Mouse (Mus musculus): Measurements from ENCODE around the gene S100a5. TPM values are rescaled to one million over a fixed set of nuclear protein-coding genes. Genes with fewer than 3 reads are reported as not detected.

S100a5 gene
- polyA plus RNA-seq (2012; rRNA removed), result not detected in 2 replicates

DNA sequence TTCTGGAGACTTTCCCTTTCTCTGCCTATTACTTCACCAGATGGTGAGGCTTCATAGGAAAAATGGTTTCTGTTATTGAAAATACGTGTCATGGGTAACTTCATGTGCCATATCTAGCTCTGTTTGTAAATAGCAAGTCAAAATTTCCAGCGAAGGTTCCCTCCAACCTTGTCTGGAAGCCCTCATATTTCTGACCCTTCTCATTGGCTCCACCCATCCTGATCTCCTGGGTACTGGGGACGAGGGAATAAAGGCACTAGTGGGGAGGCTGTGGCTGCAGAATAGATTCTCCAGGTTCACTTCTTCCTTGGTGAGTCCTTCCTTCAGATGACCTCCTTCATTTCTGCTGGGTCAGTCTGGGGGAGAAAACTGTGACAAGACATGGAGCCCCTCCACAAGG lies at the start of gene S100a5:
S100a5 (plus strand) TSS at position 301 of the 400 bp plus-strand sequence.
- 71% methylated on average over 3 of the region's 3 CpGs for WGBS
- Histone ChIP-seq H3K4me3 (replicated peaks; ENCODE audit: extremely low read depth, low read depth, low read length) (no peak within 1 kb of the TSS), H3K4me1 (ENCODE audit: control insufficient read depth, insufficient read depth, low read length) (peaks cover 2% of the 10 kb centered on the region; the same call in 1 of the 2 replicates)
- no peak for DNase-seq
- TF ChIP-seq POLR2A (IDR thresholded peaks at IDR 0.05; ENCODE audit: borderline replicate concordance, extremely low read depth, low read depth, low read length) (no peak), CTCF (IDR thresholded peaks at IDR 0.05; ENCODE audit: insufficient read depth, low read length) (no peak)

DNA sequence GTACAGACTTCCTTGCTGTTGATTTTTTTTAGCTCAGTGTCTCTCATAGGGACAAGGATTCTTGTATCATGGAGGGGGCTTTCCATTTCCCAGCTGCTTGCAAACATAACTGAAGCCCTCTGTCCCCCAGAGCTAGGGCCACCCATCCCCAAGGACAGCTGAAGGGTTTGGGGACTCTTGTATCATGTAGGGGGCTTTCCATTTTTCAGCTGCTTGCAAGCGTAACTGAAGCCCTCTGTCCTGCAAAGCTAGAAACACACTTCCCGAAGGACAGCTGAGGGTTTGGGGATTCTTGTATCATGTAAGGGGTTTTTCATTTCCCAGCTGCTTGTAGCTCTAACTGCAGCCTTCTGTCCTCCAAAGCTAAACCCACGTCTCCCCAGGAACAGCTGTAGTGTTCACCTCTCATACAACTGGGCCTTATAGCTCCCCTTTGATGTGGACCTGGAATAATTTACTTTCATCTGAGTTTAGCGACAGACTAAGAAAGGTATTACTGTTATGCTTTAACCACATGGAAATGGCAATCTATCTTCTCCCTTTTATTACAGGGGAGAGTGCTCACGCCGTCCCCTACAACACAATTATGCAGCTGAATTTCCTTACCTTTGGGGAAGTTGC lies 48.2 kb upstream of the S100a5 start, which contains the start of gene S100a3:
S100a3 (plus strand) TSS at position 571 of the 621 bp plus-strand sequence.
- no peak within 1 kb of the TSS for H3K4me3 ChIP-seq (replicated peaks; ENCODE audit: extremely low read depth, low read depth, low read length)
- no peaks in the 10 kb centered on the region for H3K4me1 ChIP-seq (ENCODE audit: control insufficient read depth, insufficient read depth, low read length)
- TF ChIP-seq POLR2A (IDR thresholded peaks at IDR 0.05; ENCODE audit: borderline replicate concordance, extremely low read depth, low read depth, low read length), result no peak
- no peak for TF ChIP-seq CTCF (IDR thresholded peaks at IDR 0.05; ENCODE audit: insufficient read depth, low read length)
- DNase-seq, result no peak
- 87% methylated on average over 6 of the region's 6 CpGs for WGBS

DNA sequence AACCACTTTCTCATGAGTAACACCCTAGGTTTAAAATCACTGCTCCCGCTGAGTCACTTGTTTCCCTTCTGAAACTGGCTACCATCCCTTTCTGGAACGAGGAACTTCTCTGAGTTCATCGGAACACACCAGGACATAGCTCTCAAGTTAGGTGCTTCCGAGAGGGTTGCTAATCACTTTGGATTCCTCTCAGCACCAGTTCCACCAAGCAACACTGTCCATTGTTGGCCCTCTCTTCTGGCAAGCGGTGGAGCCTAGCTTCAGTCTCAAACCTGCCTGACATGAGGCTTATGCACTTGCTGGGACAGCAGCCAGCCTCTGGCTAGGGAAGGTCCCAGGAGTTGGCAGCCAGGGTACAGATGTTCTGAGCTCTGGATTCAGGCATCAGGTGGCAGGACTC lies 33.6 kb upstream of the S100a5 start:
- H3K4me3 ChIP-seq (replicated peaks; ENCODE audit: extremely low read depth, low read depth, low read length), result no peak overlapping the region
- WGBS, result 77% methylated on average over 5 of the region's 5 CpGs
- no peaks in the 10 kb centered on the region for H3K4me1 ChIP-seq (ENCODE audit: control insufficient read depth, insufficient read depth, low read length)
- TF ChIP-seq POLR2A (IDR thresholded peaks at IDR 0.05; ENCODE audit: borderline replicate concordance, extremely low read depth, low read depth, low read length) (no peak), CTCF (IDR thresholded peaks at IDR 0.05; ENCODE audit: insufficient read depth, low read length) (no peak)
- DNase-seq, result no peak

DNA sequence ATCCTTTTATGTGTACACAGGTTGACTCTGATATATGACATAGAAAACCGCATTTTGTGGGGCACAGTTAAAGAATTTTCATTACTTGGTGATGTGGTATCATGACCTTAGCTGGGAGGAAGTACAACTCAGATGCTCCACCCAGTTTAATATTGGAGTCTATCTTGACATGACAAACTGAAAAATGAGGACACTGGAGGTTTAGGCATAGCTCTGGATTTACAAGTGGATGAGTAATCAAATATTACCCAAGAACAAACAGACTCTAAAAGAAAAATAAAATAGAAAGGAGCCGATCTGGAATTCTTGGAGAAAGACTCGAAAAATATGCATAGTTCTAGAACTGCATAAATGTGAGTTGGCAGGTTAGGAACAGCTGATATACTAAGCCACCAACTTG lies 33.0 kb upstream of the S100a5 start:
- WGBS, result 62% methylated on average over 3 of the region's 3 CpGs
- no peak for TF ChIP-seq POLR2A (IDR thresholded peaks at IDR 0.05; ENCODE audit: borderline replicate concordance, extremely low read depth, low read depth, low read length)
- TF ChIP-seq CTCF (IDR thresholded peaks at IDR 0.05; ENCODE audit: insufficient read depth, low read length), result no peak
- no peak overlapping the region for H3K4me3 ChIP-seq (replicated peaks; ENCODE audit: extremely low read depth, low read depth, low read length)

DNA sequence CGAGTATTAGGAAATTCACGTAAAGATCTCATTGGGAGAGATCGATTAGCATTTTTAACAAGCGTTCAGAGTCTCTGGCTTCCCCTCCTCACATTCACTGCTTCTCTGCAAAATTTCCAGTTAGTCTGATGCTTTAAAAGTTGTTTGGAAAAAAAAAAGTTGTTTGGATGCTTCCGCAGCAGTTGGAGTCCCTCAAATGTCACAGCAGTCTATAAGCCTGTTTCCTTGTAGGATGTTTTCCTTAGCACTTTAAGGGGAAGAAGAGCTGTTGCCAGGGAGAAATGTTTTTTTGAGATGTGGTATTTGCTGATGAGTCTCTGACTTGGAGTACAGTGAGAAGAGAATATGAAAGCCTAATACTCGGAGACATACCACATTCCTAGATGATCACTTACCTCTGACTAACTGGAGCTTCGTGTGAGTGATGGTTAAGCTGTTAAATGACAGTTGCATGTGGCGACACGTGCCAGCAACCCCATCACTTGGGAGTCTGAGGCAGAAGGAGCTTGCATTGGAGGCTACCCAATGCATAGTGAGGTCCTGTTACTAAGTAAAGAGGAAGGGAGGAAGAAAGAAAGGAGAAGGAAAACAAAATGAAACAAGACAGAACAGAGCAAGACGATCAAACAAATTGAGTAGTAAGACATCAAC lies 31.8 kb upstream of the S100a5 start:
- TF ChIP-seq POLR2A (IDR thresholded peaks at IDR 0.05; ENCODE audit: borderline replicate concordance, extremely low read depth, low read depth, low read length) (no peak), CTCF (IDR thresholded peaks at IDR 0.05; ENCODE audit: insufficient read depth, low read length) (no peak)
- no peaks in the 10 kb centered on the region for H3K4me1 ChIP-seq (ENCODE audit: control insufficient read depth, insufficient read depth, low read length)
- H3K4me3 ChIP-seq (replicated peaks; ENCODE audit: extremely low read depth, low read depth, low read length), result no peak overlapping the region
- DNase-seq, result no peak
- WGBS, result 61% methylated on average over 10 of the region's 10 CpGs

More for the DNA sequence above, 33.0 kb upstream of the S100a5 start:
- H3K4me1 ChIP-seq (ENCODE audit: control insufficient read depth, insufficient read depth, low read length), result no peaks in the 10 kb centered on the region
- no peak for DNase-seq

DNA sequence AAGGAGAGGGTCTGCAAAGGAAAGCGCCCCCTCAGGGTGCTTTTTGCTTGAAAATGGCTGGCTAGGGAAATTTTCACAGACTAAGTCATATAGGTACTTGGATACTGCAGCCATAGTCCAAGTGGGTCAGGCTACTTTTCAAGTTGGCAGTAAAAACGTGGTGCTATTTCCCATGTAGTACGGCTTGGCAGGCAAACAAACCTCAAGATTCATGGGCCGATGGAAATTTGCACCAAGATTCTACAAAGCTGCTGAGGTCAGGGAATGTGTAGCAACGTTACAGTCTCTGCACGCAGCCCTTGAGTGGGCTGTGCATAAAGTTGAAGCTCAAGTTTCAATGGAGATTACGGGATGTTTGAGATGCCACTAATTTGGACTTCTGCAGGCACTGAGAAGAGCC lies 28.9 kb upstream of the S100a5 start:
- Histone ChIP-seq H3K4me1 (ENCODE audit: control insufficient read depth, insufficient read depth, low read length) (no peaks in the 10 kb centered on the region), H3K4me3 (replicated peaks; ENCODE audit: extremely low read depth, low read depth, low read length) (no peak overlapping the region)
- WGBS, result 58% methylated on average over 7 of the region's 7 CpGs
- TF ChIP-seq POLR2A (IDR thresholded peaks at IDR 0.05; ENCODE audit: borderline replicate concordance, extremely low read depth, low read depth, low read length), result no peak
- no peak for TF ChIP-seq CTCF (IDR thresholded peaks at IDR 0.05; ENCODE audit: insufficient read depth, low read length)
- DNase-seq, result no peak

DNA sequence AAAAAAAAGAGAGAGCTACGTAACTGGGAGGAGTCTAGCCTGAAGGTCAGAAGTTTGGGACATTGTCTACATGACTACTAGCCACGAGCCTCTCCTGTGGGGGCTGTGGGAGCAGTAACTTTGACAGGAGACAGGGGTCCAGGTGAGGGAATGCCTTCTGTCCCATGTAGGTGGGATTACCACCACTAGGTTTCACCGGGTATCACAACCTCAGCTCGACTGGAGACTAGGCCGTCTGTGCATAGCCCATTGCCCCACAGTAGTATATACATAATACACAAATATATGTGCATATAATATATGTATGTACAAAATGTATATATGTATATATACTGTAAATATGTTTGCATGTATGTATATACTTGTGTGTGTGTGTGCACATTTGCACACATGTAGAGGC lies 27.2 kb upstream of the S100a5 start:
- Histone ChIP-seq H3K4me3 (replicated peaks; ENCODE audit: extremely low read depth, low read depth, low read length) (no peak overlapping the region), H3K4me1 (ENCODE audit: control insufficient read depth, insufficient read depth, low read length) (peaks cover 1% of the 10 kb centered on the region)
- TF ChIP-seq POLR2A (IDR thresholded peaks at IDR 0.05; ENCODE audit: borderline replicate concordance, extremely low read depth, low read depth, low read length) (no peak), CTCF (IDR thresholded peaks at IDR 0.05; ENCODE audit: insufficient read depth, low read length) (no peak)
- 97% methylated on average over 5 of the region's 5 CpGs for WGBS
- no peak for DNase-seq

DNA sequence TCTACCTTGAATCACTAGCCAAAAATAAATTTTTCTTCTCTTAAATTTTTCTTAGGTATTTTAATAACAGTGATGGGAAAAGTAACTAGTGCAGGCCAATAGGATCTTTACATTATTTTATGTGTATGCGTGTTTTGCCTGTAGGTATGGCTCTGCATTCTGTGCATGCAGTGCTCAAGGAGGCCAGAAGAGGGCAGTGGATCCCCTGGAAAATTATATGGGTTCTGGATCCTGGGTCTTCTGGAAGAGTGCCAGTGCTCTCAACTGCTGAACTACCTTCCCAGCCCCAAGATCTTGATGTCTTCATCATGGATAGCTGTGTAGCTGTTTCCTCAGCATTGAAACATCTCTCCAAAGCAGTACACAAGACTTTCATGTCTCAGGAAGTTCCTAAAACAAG lies 26.2 kb upstream of the S100a5 start:
- TF ChIP-seq CTCF (IDR thresholded peaks at IDR 0.05; ENCODE audit: insufficient read depth, low read length) (no peak), POLR2A (IDR thresholded peaks at IDR 0.05; ENCODE audit: borderline replicate concordance, extremely low read depth, low read depth, low read length) (no peak)
- no peak overlapping the region for H3K4me3 ChIP-seq (replicated peaks; ENCODE audit: extremely low read depth, low read depth, low read length)
- 100% methylated on average over 1 of the region's 1 CpGs for whole genome bisulfite sequencing
- no peak for DNase-seq
- peaks cover 11% of the 10 kb centered on the region for H3K4me1 ChIP-seq (ENCODE audit: control insufficient read depth, insufficient read depth, low read length)

DNA sequence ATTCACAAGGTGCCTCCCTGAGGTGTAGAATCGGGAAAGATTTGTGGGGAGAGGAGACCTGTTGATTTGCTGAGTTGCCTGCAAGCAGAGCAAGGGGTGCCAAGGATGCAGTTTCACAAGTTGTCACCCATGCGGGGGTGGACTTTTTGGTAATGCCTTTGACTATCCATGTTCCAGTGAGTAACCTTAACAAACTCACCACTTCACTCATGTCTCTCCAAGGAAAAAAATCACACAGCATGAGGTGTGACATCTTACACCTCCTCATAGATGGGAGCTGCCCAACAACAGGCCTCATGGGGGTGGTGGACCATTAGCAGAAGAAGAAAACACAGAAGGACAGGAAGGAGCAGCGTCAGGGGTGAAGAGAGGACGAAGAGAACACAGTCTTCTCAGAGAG lies 25.8 kb upstream of the S100a5 start:
- 88% methylated on average over 4 of the region's 4 CpGs for WGBS
- Histone ChIP-seq H3K4me3 (replicated peaks; ENCODE audit: extremely low read depth, low read depth, low read length) (no peak overlapping the region), H3K4me1 (ENCODE audit: control insufficient read depth, insufficient read depth, low read length) (peaks cover 12% of the 10 kb centered on the region)
- TF ChIP-seq CTCF (IDR thresholded peaks at IDR 0.05; ENCODE audit: insufficient read depth, low read length), result no peak
- TF ChIP-seq POLR2A (IDR thresholded peaks at IDR 0.05; ENCODE audit: borderline replicate concordance, extremely low read depth, low read depth, low read length), result no peak
- DNase-seq, result no peak

DNA sequence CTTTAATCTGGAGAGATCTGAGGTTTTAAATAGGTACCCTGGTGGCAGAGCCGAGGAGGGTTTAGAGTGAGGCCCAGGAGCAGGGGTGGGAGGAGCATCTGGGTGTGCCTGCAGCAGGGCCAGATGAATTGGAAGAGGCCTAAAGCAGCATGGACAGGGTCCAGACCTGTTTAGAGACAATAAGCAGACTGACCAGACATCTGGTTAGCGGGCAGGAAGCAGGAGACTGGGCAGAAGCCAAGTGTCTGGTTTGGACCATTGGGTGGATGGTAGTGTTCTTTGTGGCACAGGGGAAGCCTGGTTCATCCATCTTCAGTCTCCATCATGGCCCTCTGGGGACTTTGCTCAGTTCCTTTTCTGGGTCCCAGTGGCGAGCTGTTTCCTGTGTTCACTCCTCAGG lies 24.4 kb upstream of the S100a5 start:
- no peak for TF ChIP-seq POLR2A (IDR thresholded peaks at IDR 0.05; ENCODE audit: borderline replicate concordance, extremely low read depth, low read depth, low read length)
- no peak for TF ChIP-seq CTCF (IDR thresholded peaks at IDR 0.05; ENCODE audit: insufficient read depth, low read length)
- H3K4me3 ChIP-seq (replicated peaks; ENCODE audit: extremely low read depth, low read depth, low read length), result no peak overlapping the region
- no peak for DNase-seq
- H3K4me1 ChIP-seq (ENCODE audit: control insufficient read depth, insufficient read depth, low read length), result peaks cover 12% of the 10 kb centered on the region
- 42% methylated on average over 3 of the region's 3 CpGs for WGBS
